Mouse (Mus musculus): Measurements from ENCODE around the gene Znrf3. TPM values are rescaled to one million over a fixed set of nuclear protein-coding genes. Genes with fewer than 3 reads are reported as not detected.

Gene Znrf3
- total and polyA plus RNA-seq, 3 experiments = 2.1 to 7.7 (median 3.1) TPM

DNA sequence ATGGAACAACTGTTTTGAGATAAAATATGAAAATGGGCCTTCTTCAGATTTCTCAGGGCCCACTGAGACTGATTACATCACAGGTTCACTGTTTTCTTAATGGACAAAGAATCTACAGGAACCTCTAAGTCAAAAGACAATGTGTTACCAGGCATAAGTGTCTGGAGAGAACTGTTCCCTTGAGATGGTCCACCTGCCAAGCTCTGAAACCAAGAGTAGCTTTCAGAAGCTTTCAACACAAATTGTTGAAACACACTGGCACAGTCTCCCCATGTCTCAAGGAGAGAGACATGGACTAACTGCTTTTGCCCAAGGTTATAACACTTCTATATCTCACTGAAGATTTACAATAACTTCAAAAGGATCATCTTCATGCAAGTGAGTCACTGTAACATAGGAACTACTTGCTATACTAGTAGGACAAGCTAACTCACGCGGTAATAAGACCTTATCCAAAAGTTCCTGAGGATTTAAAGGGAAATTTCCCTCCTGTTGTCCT lies 89.3 kb downstream of the Znrf3 start:
- H3K4me1 ChIP-seq (ENCODE audit: insufficient read depth, low read depth, low read length) = no peaks in the 10 kb centered on the region
- DNase-seq (ENCODE audit: low spot score) = no peak
- TF ChIP-seq GATA1 (IDR thresholded peaks at IDR 0.05; ENCODE audit: borderline replicate concordance, low read length) = no peak
- no peak for TF ChIP-seq GATA2 (IDR thresholded peaks at IDR 0.05; ENCODE audit: borderline replicate concordance, low read depth, low read length)
- no peak for TF ChIP-seq TAL1 (conservative IDR thresholded peaks at IDR 0.05; ENCODE audit: low read depth, low read length)
- no peak for TF ChIP-seq POLR2AphosphoS5 (IDR thresholded peaks at IDR 0.05; ENCODE audit: insufficient replicate concordance, low read depth, low read length)
- no peak for TF ChIP-seq CTCF (IDR thresholded peaks at IDR 0.05; ENCODE audit: low read depth, low read length)
- ATAC-seq (ENCODE audit: extremely low read depth, insufficient number of reproducible peaks, low FRiP score, poor library complexity, severe bottlenecking) = no peak
- H3K9me3 ChIP-seq (replicated peaks) = no peaks in the 10 kb centered on the region
- no peak overlapping the region for H3K4me3 ChIP-seq (ENCODE audit: low read depth, low read length)
- no peaks in the 10 kb centered on the region for H3K27me3 ChIP-seq (ENCODE audit: insufficient read depth, low read length)
- peaks cover 2% of the 10 kb centered on the region for H3K36me3 ChIP-seq (replicated peaks)

DNA sequence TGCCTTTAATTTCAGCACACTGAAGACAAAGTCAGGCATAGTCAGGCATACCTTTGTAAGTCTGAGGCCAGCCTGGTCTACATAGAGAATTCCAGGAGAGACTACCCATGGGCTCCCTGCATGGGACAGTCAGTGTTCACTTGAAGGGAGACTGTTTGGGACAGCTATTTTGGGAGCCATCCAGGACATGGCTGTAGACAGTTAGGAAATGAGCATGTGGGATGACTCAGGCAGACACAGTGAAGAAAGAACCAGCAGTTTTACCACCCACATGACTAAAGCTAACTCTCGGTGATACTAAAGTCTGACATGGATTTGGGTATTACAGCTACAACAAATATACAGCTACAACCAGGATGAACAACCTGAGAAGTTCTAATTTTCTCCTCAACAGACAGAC lies 89.9 kb downstream of the Znrf3 start:
- DNase-seq (ENCODE audit: low spot score) = no peak
- peaks cover 2% of the 10 kb centered on the region for H3K36me3 ChIP-seq (replicated peaks)
- H3K4me3 ChIP-seq (ENCODE audit: low read depth, low read length) = no peak overlapping the region
- no peaks in the 10 kb centered on the region for H3K9me3 ChIP-seq (replicated peaks)
- no peaks in the 10 kb centered on the region for H3K27me3 ChIP-seq (ENCODE audit: insufficient read depth, low read length)
- H3K4me1 ChIP-seq (ENCODE audit: insufficient read depth, low read depth, low read length) = no peaks in the 10 kb centered on the region
- no peak for ATAC-seq (ENCODE audit: extremely low read depth, insufficient number of reproducible peaks, low FRiP score, poor library complexity, severe bottlenecking)
- TF ChIP-seq GATA1 (IDR thresholded peaks at IDR 0.05; ENCODE audit: borderline replicate concordance, low read length) (no peak), POLR2AphosphoS5 (IDR thresholded peaks at IDR 0.05; ENCODE audit: insufficient replicate concordance, low read depth, low read length) (no peak), GATA2 (IDR thresholded peaks at IDR 0.05; ENCODE audit: borderline replicate concordance, low read depth, low read length) (no peak), CTCF (IDR thresholded peaks at IDR 0.05; ENCODE audit: low read depth, low read length) (no peak), TAL1 (conservative IDR thresholded peaks at IDR 0.05; ENCODE audit: low read depth, low read length) (no peak)

DNA sequence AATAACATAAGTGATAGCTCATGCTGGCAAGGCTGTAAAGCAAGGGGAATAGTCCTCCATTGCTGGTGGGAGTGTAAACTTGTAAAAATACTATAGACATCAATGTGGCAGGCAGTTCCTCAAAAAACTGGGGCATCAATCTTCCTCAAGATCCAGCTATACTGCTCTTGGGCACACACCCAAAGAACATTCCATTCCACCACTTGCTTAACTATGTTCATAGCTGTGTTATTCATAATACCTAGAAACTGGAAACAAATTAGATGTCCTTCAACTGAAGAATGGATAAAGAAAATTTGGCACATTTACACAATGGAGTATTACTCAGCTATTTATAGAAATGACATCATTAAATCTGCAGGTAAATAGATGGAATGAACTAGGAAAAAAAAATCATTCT lies 91.6 kb downstream of the Znrf3 start:
- TF ChIP-seq GATA1 (IDR thresholded peaks at IDR 0.05; ENCODE audit: borderline replicate concordance, low read length) (no peak), GATA2 (IDR thresholded peaks at IDR 0.05; ENCODE audit: borderline replicate concordance, low read depth, low read length) (no peak), TAL1 (conservative IDR thresholded peaks at IDR 0.05; ENCODE audit: low read depth, low read length) (no peak), CTCF (IDR thresholded peaks at IDR 0.05; ENCODE audit: low read depth, low read length) (no peak), POLR2AphosphoS5 (IDR thresholded peaks at IDR 0.05; ENCODE audit: insufficient replicate concordance, low read depth, low read length) (no peak)
- H3K4me1 ChIP-seq (ENCODE audit: insufficient read depth, low read depth, low read length) = 0 out of 2 replicates have a peak, but pooled peaks cover 1% of the 10 kb centered on the region
- H3K36me3 ChIP-seq (replicated peaks) = peaks cover 2% of the 10 kb centered on the region
- ATAC-seq (ENCODE audit: extremely low read depth, insufficient number of reproducible peaks, low FRiP score, poor library complexity, severe bottlenecking) (no peak), DNase-seq (ENCODE audit: low spot score) (no peak)
- no peaks in the 10 kb centered on the region for H3K9me3 ChIP-seq (replicated peaks)
- H3K4me3 ChIP-seq (ENCODE audit: low read depth, low read length) = no peak overlapping the region
- no peaks in the 10 kb centered on the region for H3K27me3 ChIP-seq (ENCODE audit: insufficient read depth, low read length)

DNA sequence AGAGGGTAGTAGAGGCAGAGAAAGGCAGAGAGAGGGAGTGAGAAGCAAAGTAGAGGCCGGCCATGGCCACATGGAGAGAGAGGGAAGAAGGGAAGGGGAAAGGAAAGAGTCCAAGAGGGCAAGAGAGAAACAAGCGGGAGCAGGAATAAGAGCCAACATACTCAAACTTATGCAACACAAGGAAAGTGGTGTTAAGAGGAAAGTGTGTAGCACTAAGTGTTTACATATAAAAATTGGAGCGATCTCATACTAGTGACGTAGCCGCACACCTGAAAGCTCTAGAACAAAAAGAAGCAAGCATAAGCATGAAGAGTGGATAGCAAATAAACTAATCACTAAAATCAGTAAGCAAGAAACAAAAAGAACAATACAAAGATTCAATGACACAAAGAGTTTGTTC lies 95.2 kb downstream of the Znrf3 start:
- TF ChIP-seq TAL1 (conservative IDR thresholded peaks at IDR 0.05; ENCODE audit: low read depth, low read length) = no peak
- no peak for TF ChIP-seq CTCF (IDR thresholded peaks at IDR 0.05; ENCODE audit: low read depth, low read length)
- no peak for TF ChIP-seq POLR2AphosphoS5 (IDR thresholded peaks at IDR 0.05; ENCODE audit: insufficient replicate concordance, low read depth, low read length)
- no peak for TF ChIP-seq GATA1 (IDR thresholded peaks at IDR 0.05; ENCODE audit: borderline replicate concordance, low read length)
- TF ChIP-seq GATA2 (IDR thresholded peaks at IDR 0.05; ENCODE audit: borderline replicate concordance, low read depth, low read length) = no peak
- Histone ChIP-seq H3K36me3 (replicated peaks) (no peaks in the 10 kb centered on the region), H3K9me3 (replicated peaks) (no peaks in the 10 kb centered on the region), H3K27me3 (ENCODE audit: insufficient read depth, low read length) (no peaks in the 10 kb centered on the region), H3K4me3 (ENCODE audit: low read depth, low read length) (no peak overlapping the region), H3K4me1 (ENCODE audit: insufficient read depth, low read depth, low read length) (0 out of 2 replicates have a peak, but pooled peaks cover 3% of the 10 kb centered on the region)
- DNase-seq (ENCODE audit: low spot score) (no peak), ATAC-seq (ENCODE audit: extremely low read depth, insufficient number of reproducible peaks, low FRiP score, poor library complexity, severe bottlenecking) (no peak)

DNA sequence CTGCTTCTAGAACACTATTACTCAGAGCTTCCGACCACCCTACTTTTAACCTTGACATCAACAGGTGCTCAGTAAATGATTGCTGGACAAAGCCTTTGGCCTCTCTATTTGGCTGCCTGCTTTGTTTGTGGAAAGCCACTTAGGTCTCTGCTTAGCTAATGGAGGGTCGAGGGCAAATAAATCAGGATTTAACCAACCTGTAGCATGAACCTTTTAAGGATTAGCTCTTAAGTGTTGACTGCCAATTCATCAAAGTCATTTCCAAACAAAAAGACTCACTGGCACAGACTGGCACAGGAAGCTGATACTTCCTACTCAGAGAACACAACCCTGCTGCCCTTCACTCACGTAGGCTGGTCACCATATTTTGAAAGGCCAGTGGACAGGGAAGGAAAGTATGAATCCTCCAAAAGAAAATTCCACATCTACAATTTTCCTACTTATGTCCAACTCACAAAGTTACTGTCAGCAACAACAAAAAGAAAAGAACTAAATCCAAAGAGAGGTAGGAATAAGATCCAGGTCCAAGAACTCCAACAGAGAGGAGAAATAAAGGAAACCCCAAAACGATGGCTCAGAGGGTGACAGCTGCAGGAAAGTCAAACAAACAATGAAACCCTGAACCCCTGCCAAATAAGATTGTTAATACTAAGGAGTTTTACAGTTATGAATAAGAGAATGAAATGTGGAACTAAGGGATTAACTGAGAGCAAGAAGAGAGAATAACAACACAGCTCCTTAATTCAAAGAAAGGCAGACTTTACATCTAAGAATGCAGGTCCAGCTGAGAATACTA lies 97.6 kb downstream of the Znrf3 start:
- Histone ChIP-seq H3K4me1 (ENCODE audit: insufficient read depth, low read depth, low read length) (0 out of 2 replicates have a peak, but pooled peaks cover 3% of the 10 kb centered on the region), H3K4me3 (ENCODE audit: low read depth, low read length) (no peak overlapping the region), H3K27me3 (ENCODE audit: insufficient read depth, low read length) (no peaks in the 10 kb centered on the region), H3K36me3 (replicated peaks) (no peaks in the 10 kb centered on the region), H3K9me3 (replicated peaks) (no peaks in the 10 kb centered on the region)
- DNase-seq (ENCODE audit: low spot score) (no peak), ATAC-seq (ENCODE audit: extremely low read depth, insufficient number of reproducible peaks, low FRiP score, poor library complexity, severe bottlenecking) (no peak)
- no peak for TF ChIP-seq TAL1 (conservative IDR thresholded peaks at IDR 0.05; ENCODE audit: low read depth, low read length)
- no peak for TF ChIP-seq CTCF (IDR thresholded peaks at IDR 0.05; ENCODE audit: low read depth, low read length)
- no peak for TF ChIP-seq GATA2 (IDR thresholded peaks at IDR 0.05; ENCODE audit: borderline replicate concordance, low read depth, low read length)
- no peak for TF ChIP-seq GATA1 (IDR thresholded peaks at IDR 0.05; ENCODE audit: borderline replicate concordance, low read length)
- TF ChIP-seq POLR2AphosphoS5 (IDR thresholded peaks at IDR 0.05; ENCODE audit: insufficient replicate concordance, low read depth, low read length) = no peak

DNA sequence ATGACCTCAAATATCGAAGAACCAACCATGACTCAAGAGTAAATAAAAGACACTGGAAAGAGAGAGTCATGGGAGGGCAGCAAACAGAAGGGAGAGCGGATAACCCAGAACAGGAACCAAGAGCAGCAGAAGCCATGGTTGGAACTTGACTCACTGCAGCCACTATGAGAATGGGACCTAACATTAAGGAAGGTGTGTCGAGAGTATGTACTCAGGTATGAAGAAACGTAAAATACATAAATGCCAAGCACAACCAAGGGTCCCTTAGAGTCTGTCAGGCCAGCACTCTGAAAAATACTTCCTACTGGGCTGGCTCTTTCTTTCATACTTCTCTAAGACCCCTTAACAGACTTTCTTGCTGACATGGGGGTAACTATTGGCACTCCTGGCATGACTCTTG lies 100.9 kb downstream of the Znrf3 start:
- Histone ChIP-seq H3K4me3 (ENCODE audit: low read depth, low read length) (no peak overlapping the region), H3K36me3 (replicated peaks) (no peaks in the 10 kb centered on the region), H3K27me3 (ENCODE audit: insufficient read depth, low read length) (no peaks in the 10 kb centered on the region), H3K4me1 (ENCODE audit: insufficient read depth, low read depth, low read length) (0 out of 2 replicates have a peak, but pooled peaks cover 3% of the 10 kb centered on the region), H3K9me3 (replicated peaks) (no peaks in the 10 kb centered on the region)
- ATAC-seq (ENCODE audit: extremely low read depth, insufficient number of reproducible peaks, low FRiP score, poor library complexity, severe bottlenecking) (no peak), DNase-seq (ENCODE audit: low spot score) (no peak)
- TF ChIP-seq POLR2AphosphoS5 (IDR thresholded peaks at IDR 0.05; ENCODE audit: insufficient replicate concordance, low read depth, low read length) = no peak
- TF ChIP-seq GATA1 (IDR thresholded peaks at IDR 0.05; ENCODE audit: borderline replicate concordance, low read length) = no peak
- no peak for TF ChIP-seq CTCF (IDR thresholded peaks at IDR 0.05; ENCODE audit: low read depth, low read length)
- no peak for TF ChIP-seq GATA2 (IDR thresholded peaks at IDR 0.05; ENCODE audit: borderline replicate concordance, low read depth, low read length)
- no peak for TF ChIP-seq TAL1 (conservative IDR thresholded peaks at IDR 0.05; ENCODE audit: low read depth, low read length)

Data from G1E (cell line).